Mouse (Mus musculus) C2C12 (cell line): ENCODE results near the gene Vps36.

Experiments used
- CTCF ChIP-seq: IDR thresholded peaks from one replicate; pipeline ENCODE4 v1.5.1; 2011; ENCODE audit not compliant: control insufficient read depth, insufficient read depth, insufficient read length
- MAX ChIP-seq: IDR thresholded peaks from one replicate; pipeline ENCODE4 v1.6.1; 2011; ENCODE audit warnings: mild to moderate bottlenecking, control low read depth

GRCm38 (mm10) chr8:22145831-22146230, 46.8 kb upstream of the Vps36 start:
- TF ChIP-seq MAX = no peak
- no peak for TF ChIP-seq CTCF
